Mouse (Mus musculus) bone marrow, adult 2 months (tissue): ENCODE results near the gene Sh3bgrl2.

Experiments used
- CTCF ChIP-seq: fragments of 200-500 bp; IDR thresholded peaks from 2 replicates; pipeline ENCODE4 v1.5.1; 2011; ENCODE audit warnings: low read length, control low read depth; ENCODE audit not compliant: control insufficient read depth, insufficient read depth
- POLR2A ChIP-seq: fragments of 200-500 bp; IDR thresholded peaks from 2 replicates; pipeline ENCODE4 v1.6.1; 2011; ENCODE audit warnings: low read depth, mild to moderate bottlenecking, control low read depth, low read length, borderline replicate concordance; ENCODE audit not compliant: control insufficient read depth

GRCm38 (mm10) chr9:83646215-83646614 is 98.1 kb downstream of the Sh3bgrl2 start:
- TF ChIP-seq CTCF (no peak), POLR2A (no peak)
